Mouse (Mus musculus): ENCODE data around the gene Itprid2.

GRCm38 (mm10) chr2:79638924-79639323 lies 3.8 kb downstream of the Itprid2 start:
- no peak for TF ChIP-seq POLR2AphosphoS2 (IDR thresholded peaks at IDR 0.05; ENCODE audit: low read length)
- TF ChIP-seq CTCF (IDR thresholded peaks at IDR 0.05 in 2 of 3, conservative IDR thresholded peaks at IDR 0.05 in 1 of 3; ENCODE audit: control insufficient read depth in 1 of 3, insufficient read depth in 1 of 3, low read depth in 2 of 3, low read length in 3 of 3, poor library complexity in 1 of 3, severe bottlenecking in 1 of 3), result no peak
- TF ChIP-seq CHD2 (IDR thresholded peaks at IDR 0.05; ENCODE audit: low read length), result no peak
- TF ChIP-seq RCOR1 (IDR thresholded peaks at IDR 0.05; ENCODE audit: low read depth, low read length), result no peak
- no peak for TF ChIP-seq MAFK (IDR thresholded peaks at IDR 0.05; ENCODE audit: borderline replicate concordance, low read depth, low read length)
- TF ChIP-seq ZC3H11A (IDR thresholded peaks at IDR 0.05; ENCODE audit: low read depth, low read length), result no peak
- TF ChIP-seq RAD21 (IDR thresholded peaks at IDR 0.05; ENCODE audit: low read depth, low read length), result no peak
- no peak for TF ChIP-seq MYB (IDR thresholded peaks at IDR 0.05; ENCODE audit: low read depth, low read length)
- no peak for TF ChIP-seq POLR2A (IDR thresholded peaks at IDR 0.05; ENCODE audit: control insufficient read depth in 1 of 2, insufficient read depth in 1 of 2, low read depth in 1 of 2, low read length in 2 of 2, poor library complexity in 1 of 2)
- TF ChIP-seq TAL1 (IDR thresholded peaks at IDR 0.05; ENCODE audit: low read length), result no peak
